Mouse (Mus musculus) liver, embryonic 13.5 days (tissue): ENCODE results near the gene Ldlrap1. TPM values are rescaled to one million over a fixed set of nuclear protein-coding genes. Genes with fewer than 3 reads are reported as not detected.

Source experiments
- ATAC-seq: fragments of 200-750 bp; cut with Nextera tagmentation; 2 replicates; pipeline ENCODE4 v1.8.0; 2017; ENCODE audit warnings: low read depth, mild to moderate bottlenecking, moderate number of reproducible peaks, moderate library complexity
- DNase-seq: peaks from one replicate; pipeline ENCODE4 v3.0.0; 2022
- H3K27ac ChIP-seq: fragments of 300-500 bp; sonication (generic); 2 replicates; pipeline ENCODE4 v1.5.1; 2015; ENCODE audit warnings: moderate library complexity, mild to moderate bottlenecking, inconsistent platforms
- H3K27me3 ChIP-seq: fragments of 300-500 bp; sonication (generic); 2 replicates; pipeline ENCODE4 v1.6.1; 2015; ENCODE audit warnings: mild to moderate bottlenecking, inconsistent platforms
- H3K36me3 ChIP-seq: fragments of 300-500 bp; sonication (generic); 2 replicates; pipeline ENCODE4 v1.6.1; 2015; ENCODE audit warnings: mild to moderate bottlenecking, inconsistent platforms
- H3K4me1 ChIP-seq: fragments of 300-500 bp; sonication (generic); replicated peaks from 2 replicates; pipeline ENCODE4 v1.6.1; 2015; ENCODE audit warnings: inconsistent platforms
- H3K4me2 ChIP-seq: fragments of 300-500 bp; sonication (generic); 2 replicates; pipeline ENCODE4 v1.6.1; 2015; ENCODE audit warnings: inconsistent platforms, mild to moderate bottlenecking, moderate library complexity
- H3K4me3 ChIP-seq: fragments of 300-500 bp; sonication (generic); replicated peaks from 2 replicates; pipeline ENCODE4 v1.5.1; 2015; ENCODE audit warnings: mild to moderate bottlenecking, inconsistent platforms
- H3K9ac ChIP-seq: fragments of 300-500 bp; sonication (generic); 2 replicates; pipeline ENCODE4 v1.6.1; 2015; ENCODE audit warnings: mild to moderate bottlenecking, inconsistent platforms
- H3K9me3 ChIP-seq: fragments of 300-500 bp; sonication (generic); replicated peaks from 2 replicates; pipeline ENCODE4 v1.6.1; 2016; ENCODE audit warnings: inconsistent platforms
- WGBS: fragments of 180-500 bp; shearing (Covaris S2); methylation state at CpG from one replicate; pipeline ENCODE4 v1.1.7; 2015; ENCODE audit not compliant: insufficient replicate concordance; 5-methylcytosine and 5-hydroxymethylcytosine counted together
- polyA plus RNA-seq: library from polyadenylated mRNA; unstranded; fragments of >200 nt; fragmentation: Nextera tagmentation; extraction: Ambion mirVana; gene quantifications from 2 replicates; pipeline ENCODE4 v1.2.1, GENCODE M21; 2015

The Ldlrap1 gene
- polyA plus RNA-seq, 1 experiment from 2014 or later: 20.3 TPM

GRCm38 (mm10) chr4:134734038-134734628, 33.7 kb downstream of the Ldlrap1 start:
- H3K4me1 ChIP-seq: peaks cover 63% of the 10 kb centered on the region
- peak overlapping the region; percentile 27 for H3K9ac ChIP-seq
- peak overlapping the region; percentile 59 for H3K4me2 ChIP-seq
- ATAC-seq: peak; percentile 71
- H3K27me3 ChIP-seq: peaks cover 11% of the 10 kb centered on the region; the same call in 1 of the 2 replicates
- DNase-seq: peak; percentile 66
- peak overlapping the region; percentile 29 for H3K4me3 ChIP-seq
- 2% methylated on average over 13 of the region's 13 CpGs for WGBS
- H3K9me3 ChIP-seq: no peaks in the 10 kb centered on the region
- H3K27ac ChIP-seq: peak overlapping the region; percentile 71
- no peaks in the 10 kb centered on the region for H3K36me3 ChIP-seq

GRCm38 (mm10) chr4:134733371-134733770, 34.5 kb downstream of the Ldlrap1 start:
- 66% methylated on average over 9 of the region's 9 CpGs for WGBS
- Histone ChIP-seq H3K9me3 (no peaks in the 10 kb centered on the region), H3K9ac (no peak overlapping the region), H3K27me3 (peaks cover 11% of the 10 kb centered on the region; the same call in 1 of the 2 replicates), H3K4me1 (peaks cover 63% of the 10 kb centered on the region), H3K4me3 (no peak overlapping the region), H3K36me3 (no peaks in the 10 kb centered on the region), H3K27ac (no peak overlapping the region), H3K4me2 (peak overlapping the region; percentile 59; the same call in 1 of the 2 replicates)
- no peak for DNase-seq
- ATAC-seq: no peak

GRCm38 (mm10) chr4:134730106-134730505, 37.7 kb downstream of the Ldlrap1 start:
- Histone ChIP-seq H3K4me2 (no peak overlapping the region), H3K4me3 (no peak overlapping the region), H3K27me3 (peaks cover 11% of the 10 kb centered on the region; the same call in 1 of the 2 replicates), H3K4me1 (peaks cover 55% of the 10 kb centered on the region), H3K27ac (peak overlapping the region; percentile 53; the same call in 1 of the 2 replicates), H3K36me3 (no peaks in the 10 kb centered on the region), H3K9me3 (no peaks in the 10 kb centered on the region), H3K9ac (no peak overlapping the region)
- 3% methylated on average over 8 of the region's 8 CpGs for WGBS
- DNase-seq (no peak), ATAC-seq (no peak)

GRCm38 (mm10) chr4:134725735-134726345, 42.0 kb downstream of the Ldlrap1 start:
- Histone ChIP-seq H3K27me3 (0 out of 2 replicates have a peak, but pooled peaks cover 4% of the 10 kb centered on the region), H3K4me3 (no peak overlapping the region), H3K4me1 (peaks cover 41% of the 10 kb centered on the region), H3K9ac (no peak overlapping the region), H3K9me3 (no peaks in the 10 kb centered on the region), H3K36me3 (no peaks in the 10 kb centered on the region), H3K27ac (no peak overlapping the region), H3K4me2 (no peak overlapping the region)
- ATAC-seq: no peak
- 67% methylated on average over 13 of the region's 13 CpGs for WGBS
- no peak for DNase-seq

DNA sequence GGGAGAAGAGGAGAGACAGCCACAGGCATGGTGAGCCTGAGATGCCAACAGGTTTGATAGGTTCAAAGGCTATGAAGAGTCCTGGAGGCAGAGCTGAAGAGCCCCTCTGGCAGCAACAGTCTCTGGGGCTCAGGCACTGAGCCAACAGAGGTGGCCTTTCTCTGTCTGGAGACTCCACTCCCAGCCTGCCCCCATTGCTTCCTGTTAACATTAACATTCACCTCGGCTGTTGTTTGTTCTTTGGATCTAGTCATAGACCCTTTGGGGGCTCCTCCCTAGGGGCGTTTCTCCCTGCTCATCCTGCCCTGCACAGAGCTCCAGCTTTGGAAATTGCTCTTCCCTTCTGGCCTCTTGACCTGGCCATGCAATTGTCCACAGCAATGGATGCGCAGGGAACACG, 42.9 kb downstream of the Ldlrap1 start:
- Histone ChIP-seq H3K4me1 (peaks cover 41% of the 10 kb centered on the region), H3K9ac (no peak overlapping the region), H3K27ac (no peak overlapping the region), H3K4me2 (no peak overlapping the region), H3K27me3 (0 out of 2 replicates have a peak, but pooled peaks cover 4% of the 10 kb centered on the region), H3K4me3 (no peak overlapping the region), H3K36me3 (no peaks in the 10 kb centered on the region), H3K9me3 (no peaks in the 10 kb centered on the region)
- no peak for ATAC-seq
- no peak for DNase-seq
- 48% methylated on average over 4 of the region's 4 CpGs for WGBS

GRCm38 (mm10) chr4:134723251-134723650, 44.6 kb downstream of the Ldlrap1 start:
- no peak overlapping the region for H3K4me2 ChIP-seq
- no peak overlapping the region for H3K4me3 ChIP-seq
- H3K9me3 ChIP-seq: no peaks in the 10 kb centered on the region
- H3K36me3 ChIP-seq: no peaks in the 10 kb centered on the region
- 64% methylated on average over 3 of the region's 3 CpGs for WGBS
- H3K9ac ChIP-seq: no peak overlapping the region
- no peaks in the 10 kb centered on the region for H3K27me3 ChIP-seq
- no peak for ATAC-seq
- no peak for DNase-seq
- peaks cover 41% of the 10 kb centered on the region for H3K4me1 ChIP-seq
- H3K27ac ChIP-seq: no peak overlapping the region

DNA sequence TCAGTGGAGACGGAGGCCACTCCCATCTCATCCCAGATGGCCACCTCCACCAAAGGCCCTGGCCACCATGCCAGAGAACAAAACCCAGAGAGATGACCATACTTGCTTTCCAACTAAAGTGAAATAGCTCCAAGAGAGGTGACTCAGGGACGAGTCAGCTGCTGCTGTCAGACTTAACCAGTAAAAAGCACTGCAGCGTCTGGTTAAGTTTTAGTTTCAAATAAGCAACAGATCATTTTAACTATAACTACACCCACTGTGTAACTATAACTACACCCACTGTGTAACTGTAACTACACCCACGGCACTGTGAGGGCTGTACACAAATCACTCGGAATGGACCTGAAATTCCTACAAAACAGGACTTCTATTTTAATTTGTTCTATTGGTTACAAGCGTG, 46.7 kb downstream of the Ldlrap1 start:
- DNase-seq (no peak), ATAC-seq (no peak)
- Histone ChIP-seq H3K27ac (no peak overlapping the region), H3K9me3 (no peaks in the 10 kb centered on the region), H3K4me1 (peaks cover 37% of the 10 kb centered on the region), H3K36me3 (no peaks in the 10 kb centered on the region), H3K4me3 (no peak overlapping the region), H3K9ac (no peak overlapping the region), H3K27me3 (no peaks in the 10 kb centered on the region), H3K4me2 (no peak overlapping the region)
- WGBS: 82% methylated on average over 6 of the region's 6 CpGs

DNA sequence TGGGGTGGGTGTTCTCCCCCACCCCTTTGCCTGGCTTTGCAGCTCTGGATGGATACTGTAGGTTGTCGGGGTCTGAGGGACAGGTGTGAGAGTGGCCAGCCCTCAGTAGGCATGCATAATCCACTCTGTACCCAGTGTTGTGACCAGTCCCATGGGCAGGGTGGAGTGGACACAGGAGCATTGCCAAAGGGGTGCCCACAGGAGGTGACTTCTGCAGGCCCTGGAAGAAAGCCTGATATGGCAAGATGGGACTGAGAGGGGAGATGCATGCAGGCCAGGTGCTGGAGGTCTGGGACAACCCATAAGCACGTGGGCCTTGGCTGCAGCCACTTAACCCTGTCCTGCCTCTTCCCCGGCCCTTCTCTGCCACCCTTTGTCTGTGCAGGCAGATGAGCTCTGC, 47.5 kb downstream of the Ldlrap1 start:
- Histone ChIP-seq H3K9me3 (no peaks in the 10 kb centered on the region), H3K36me3 (no peaks in the 10 kb centered on the region), H3K4me2 (peak overlapping the region; percentile 45; the same call in 1 of the 2 replicates), H3K4me3 (no peak overlapping the region), H3K27me3 (no peaks in the 10 kb centered on the region), H3K4me1 (peaks cover 35% of the 10 kb centered on the region), H3K9ac (no peak overlapping the region), H3K27ac (peak overlapping the region; percentile 74; the same call in 1 of the 2 replicates)
- WGBS: 74% methylated on average over 3 of the region's 3 CpGs
- DNase-seq: no peak
- ATAC-seq: no peak

GRCm38 (mm10) chr4:134719489-134719888, 48.3 kb downstream of the Ldlrap1 start:
- Histone ChIP-seq H3K9me3 (no peaks in the 10 kb centered on the region), H3K4me2 (peak overlapping the region; percentile 45)
- peak; percentile 97 for ATAC-seq

DNA sequence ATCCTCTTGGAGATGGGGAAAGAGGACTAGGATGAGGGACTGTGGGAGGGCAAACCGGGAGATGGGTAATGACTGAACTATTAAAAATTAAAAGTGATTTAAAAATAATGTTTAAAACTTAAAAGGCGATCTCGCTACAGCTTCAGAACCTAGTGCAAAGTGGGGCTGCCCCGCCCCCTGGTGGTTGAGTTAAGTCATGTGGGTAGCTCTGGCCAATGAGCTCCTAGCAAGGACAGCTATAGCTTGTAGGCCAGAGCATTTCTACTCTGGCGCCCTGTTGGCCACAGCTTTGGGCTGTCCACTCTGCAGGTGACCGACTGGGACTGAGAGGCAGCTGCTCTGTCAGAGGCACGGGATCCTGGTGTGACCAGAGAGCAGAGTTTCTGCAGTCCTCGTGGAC, 53.9 kb downstream of the Ldlrap1 start:
- no peak overlapping the region for H3K27ac ChIP-seq
- peak overlapping the region; percentile 17; the same call in 1 of the 2 replicates for H3K4me2 ChIP-seq
- peaks cover 16% of the 10 kb centered on the region for H3K4me1 ChIP-seq
- H3K4me3 ChIP-seq: no peak overlapping the region
- peak; percentile 70 for DNase-seq
- no peaks in the 10 kb centered on the region for H3K27me3 ChIP-seq
- no peaks in the 10 kb centered on the region for H3K9me3 ChIP-seq
- peak; percentile 73 for ATAC-seq
- no peaks in the 10 kb centered on the region for H3K36me3 ChIP-seq
- no peak overlapping the region for H3K9ac ChIP-seq
- 10% methylated on average over 8 of the region's 8 CpGs for WGBS

More at GRCm38 (mm10) chr4:134719489-134719888, 48.3 kb downstream of the Ldlrap1 start:
- WGBS: 11% methylated on average over 8 of the region's 8 CpGs
- H3K4me1 ChIP-seq: peaks cover 29% of the 10 kb centered on the region
- H3K27me3 ChIP-seq: no peaks in the 10 kb centered on the region
- peak overlapping the region; percentile 46; the same call in 1 of the 2 replicates for H3K9ac ChIP-seq
- no peaks in the 10 kb centered on the region for H3K36me3 ChIP-seq
- H3K4me3 ChIP-seq: no peak overlapping the region
- H3K27ac ChIP-seq: peak overlapping the region; percentile 74
- peak; percentile 76 for DNase-seq

DNA sequence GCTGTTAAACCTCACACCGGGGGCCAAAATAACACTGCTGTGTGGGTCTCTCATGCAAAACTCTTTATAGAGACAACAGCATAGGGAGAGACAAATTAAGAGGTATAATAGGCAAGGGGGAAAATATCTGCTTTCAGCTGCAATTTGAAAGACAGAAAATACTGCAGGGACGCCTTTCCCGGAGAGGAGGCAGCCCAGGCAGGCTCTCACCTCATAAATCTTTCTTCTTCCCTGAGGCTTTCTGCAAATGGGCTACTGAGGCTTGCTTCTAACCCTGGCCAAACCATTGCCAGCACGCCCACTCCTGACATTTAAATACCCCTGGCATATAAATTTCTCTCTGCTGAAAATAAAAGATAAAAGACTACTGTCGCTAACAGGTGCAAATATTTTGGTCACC, 62.5 kb downstream of the Ldlrap1 start:
- no peak overlapping the region for H3K27ac ChIP-seq
- H3K4me1 ChIP-seq: peaks cover 35% of the 10 kb centered on the region
- H3K4me2 ChIP-seq: no peak overlapping the region
- no peak overlapping the region for H3K4me3 ChIP-seq
- H3K27me3 ChIP-seq: peaks cover 71% of the 10 kb centered on the region
- no peaks in the 10 kb centered on the region for H3K36me3 ChIP-seq
- DNase-seq (no peak), ATAC-seq (no peak)
- H3K9ac ChIP-seq: no peak overlapping the region
- 52% methylated on average over 5 of the region's 5 CpGs for WGBS
- H3K9me3 ChIP-seq: no peaks in the 10 kb centered on the region
